Mouse (Mus musculus) MEL-GATA-1-ER (cell line): ENCODE results near the gene Grasp.

Experiments used
- DNase-seq: peaks from one replicate; pipeline ENCODE4 v3.0.0-alpha.2; 2012; ENCODE audit warnings: low read depth; ENCODE audit errors: extremely low read depth

The Grasp gene

DNA sequence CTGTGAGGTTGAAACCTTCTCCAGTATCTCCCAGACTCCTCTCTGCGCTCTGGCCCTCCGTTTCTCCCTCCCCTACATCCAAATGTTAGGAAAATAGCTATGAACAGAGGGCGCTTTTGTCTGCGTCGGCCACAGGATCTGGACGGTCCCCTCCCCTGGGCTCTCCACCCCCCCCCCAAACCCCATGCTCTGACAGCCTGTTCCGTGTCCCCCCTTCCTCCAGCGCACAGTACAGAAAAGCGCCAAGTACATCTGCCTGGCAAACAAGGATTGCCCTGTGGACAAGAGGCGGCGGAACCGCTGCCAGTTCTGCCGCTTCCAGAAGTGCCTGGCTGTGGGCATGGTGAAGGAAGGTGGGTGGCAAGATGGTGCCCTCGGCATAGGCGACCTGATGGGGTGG, 47.5 kb downstream of the Grasp start:
- no peak for DNase-seq

DNA sequence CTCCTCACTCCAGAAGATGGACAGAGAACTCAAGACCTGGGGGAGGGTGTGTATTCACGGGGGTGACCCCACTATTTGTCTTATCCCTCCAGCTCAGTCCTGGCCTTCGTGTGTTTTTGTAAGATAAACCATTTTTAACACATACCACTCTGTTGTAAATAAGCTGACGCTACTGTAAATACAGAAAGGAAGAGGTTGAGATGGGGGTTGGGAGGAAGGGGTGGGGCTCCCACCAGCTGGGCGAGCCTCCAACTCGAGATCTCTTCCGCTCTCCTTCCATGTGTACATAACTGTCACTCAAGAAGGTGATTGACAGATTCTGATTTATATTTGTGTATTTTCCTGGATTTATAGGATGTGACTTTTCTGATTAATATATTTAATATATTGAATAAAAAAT, 50.4 kb downstream of the Grasp start:
- DNase-seq: no peak

DNA sequence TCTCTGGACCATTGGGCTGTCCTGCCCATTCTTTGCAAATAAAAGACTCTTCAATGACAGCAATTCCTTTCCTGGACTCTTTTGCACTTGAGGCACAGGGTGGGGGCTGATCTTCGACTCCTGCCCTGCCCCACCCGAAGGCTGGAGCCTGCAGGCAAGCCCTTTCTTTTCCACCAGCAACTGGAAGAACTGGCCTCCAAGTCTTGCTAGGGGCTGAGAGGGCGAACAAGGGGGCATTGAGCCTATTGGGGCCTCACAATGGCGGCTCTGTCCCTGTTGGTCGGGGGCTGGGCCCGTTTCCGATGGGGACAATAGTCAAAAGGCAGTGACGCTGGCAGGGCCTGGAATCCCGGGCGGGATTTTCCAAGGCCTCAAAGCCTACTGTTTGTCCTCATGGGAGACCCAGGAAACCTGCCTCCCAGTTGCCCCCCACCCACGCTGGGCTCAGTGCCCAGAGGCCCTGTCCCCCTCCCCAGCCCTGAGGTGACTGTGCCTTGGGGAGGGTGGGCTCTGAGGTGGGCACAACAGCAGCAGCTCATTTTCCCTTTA, 53.4 kb downstream of the Grasp start:
- no peak for DNase-seq

DNA sequence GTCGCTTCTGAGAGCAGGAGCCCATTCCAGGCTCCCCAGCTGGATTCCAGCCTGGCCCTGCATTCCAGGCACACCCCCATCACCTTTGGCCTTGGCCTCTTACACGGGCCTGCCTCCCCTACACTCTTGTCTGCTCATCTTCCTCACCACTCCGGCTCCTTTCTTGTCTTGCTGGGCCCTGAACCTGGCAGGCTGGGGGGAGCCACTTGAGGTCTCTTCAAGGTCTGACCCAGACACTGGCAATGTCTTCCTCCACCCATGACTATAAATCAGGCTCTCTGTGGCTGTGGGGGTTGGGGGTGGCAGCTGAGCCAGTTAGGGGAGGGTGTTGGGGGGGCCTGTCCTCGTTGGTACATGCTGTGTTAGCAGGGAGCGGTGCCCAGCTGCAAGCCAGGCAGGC, 54.6 kb downstream of the Grasp start:
- no peak for DNase-seq

DNA sequence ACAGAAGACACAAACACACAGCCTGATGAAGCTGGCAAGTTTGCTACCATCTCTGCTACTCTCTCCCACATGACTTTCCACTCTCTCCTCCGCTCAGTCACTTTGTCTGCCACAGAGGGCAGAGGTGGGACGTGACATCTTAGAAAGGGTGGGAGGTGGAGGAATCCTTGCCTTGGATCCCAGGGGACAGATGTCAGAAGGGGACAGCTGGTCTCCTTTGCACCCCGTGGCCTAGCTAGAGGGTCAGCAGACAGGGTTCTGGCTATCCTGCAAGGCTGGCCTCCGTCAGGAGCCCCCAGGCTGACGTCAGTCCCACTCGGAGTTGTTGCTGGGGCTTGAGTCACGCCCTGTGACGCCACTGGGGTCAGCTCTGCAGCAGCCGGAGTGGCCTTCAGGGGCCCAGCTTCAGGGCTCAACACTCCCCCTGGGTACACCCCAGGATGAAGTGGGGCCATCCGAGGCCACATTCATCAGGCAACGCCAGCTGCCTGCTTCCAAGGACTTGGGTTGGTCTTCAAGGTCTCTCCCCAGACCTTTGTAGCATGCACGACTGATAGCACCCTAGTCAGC, 55.5 kb downstream of the Grasp start:
- no peak for DNase-seq
